Mouse (Mus musculus) forebrain, embryonic 11.5 days (tissue): ENCODE results near the gene Xlr5b. TPM values are rescaled to one million over a fixed set of nuclear protein-coding genes. Genes with fewer than 3 reads are reported as not detected.
"Not testable (repeated sequence)": the region's sequence is repeated elsewhere in the genome, so short reads cannot be mapped to it uniquely, and the experiment has no call there.

ENCODE experiments used
- ATAC-seq: fragments of 200-750 bp; cut with Nextera tagmentation; replicated peaks from 2 replicates; pipeline ENCODE4 v1.8.0; 2017; ENCODE audit warnings: moderate TSS enrichment; ENCODE audit not compliant: low FRiP score
- DNase-seq: peaks from one replicate; pipeline ENCODE4 v3.0.0-alpha.2; 2017; ENCODE audit warnings: low spot score
- H3K27ac ChIP-seq: fragments of 300-500 bp; sonication (generic); 2 replicates; pipeline ENCODE4 v1.5.1; 2014; ENCODE audit warnings: low read depth, low read length
- H3K27me3 ChIP-seq: fragments of 300-500 bp; sonication (generic); 2 replicates; pipeline ENCODE4 v1.6.1; 2014; ENCODE audit warnings: mild to moderate bottlenecking, low read length, mixed read lengths; ENCODE audit not compliant: control insufficient read depth, insufficient read depth
- H3K36me3 ChIP-seq: fragments of 300-500 bp; sonication (generic); 2 replicates; pipeline ENCODE4 v1.6.1; 2014; ENCODE audit warnings: mild to moderate bottlenecking, low read length, moderate library complexity, mixed read lengths; ENCODE audit not compliant: control insufficient read depth, insufficient read depth
- H3K4me1 ChIP-seq: fragments of 300-500 bp; sonication (generic); replicated peaks from 2 replicates; pipeline ENCODE4 v1.6.1; 2014; ENCODE audit warnings: low read length, mixed read lengths; ENCODE audit not compliant: control insufficient read depth, insufficient read depth
- H3K4me2 ChIP-seq: fragments of 300-500 bp; sonication (generic); 2 replicates; pipeline ENCODE4 v1.6.1; 2014; ENCODE audit warnings: low read depth, mild to moderate bottlenecking, low read length, moderate library complexity, mixed read lengths; ENCODE audit not compliant: severe bottlenecking
- H3K4me3 ChIP-seq: fragments of 300-500 bp; sonication (generic); 2 replicates; pipeline ENCODE4 v1.5.1; 2014; ENCODE audit warnings: low read depth, low read length
- H3K9ac ChIP-seq: fragments of 300-500 bp; sonication (generic); 2 replicates; pipeline ENCODE4 v1.6.1; 2014; ENCODE audit warnings: low read length
- H3K9me3 ChIP-seq: fragments of 300-500 bp; sonication (generic); 2 replicates; pipeline ENCODE4 v1.6.1; 2016; ENCODE audit warnings: low read length, mixed read lengths; ENCODE audit not compliant: control insufficient read depth
- WGBS: fragments of 180-500 bp; shearing (Covaris S2); extraction: QIAGEN DNeasy Blood & Tissue Kit; methylation state at CpG from one replicate; pipeline ENCODE4 v1.1.7; 2014; 5-methylcytosine and 5-hydroxymethylcytosine counted together
- polyA plus RNA-seq: library from polyadenylated mRNA; unstranded; fragments of >200 nt; fragmentation: Nextera tagmentation; extraction: Ambion mirVana; gene quantifications from 2 replicates; pipeline ENCODE4 v1.2.1, GENCODE M21; 2014

The Xlr5b gene
- polyA plus RNA-seq: not detected in 2 replicates

- H3K4me3 ChIP-seq, H3K9me3 ChIP-seq, H3K36me3 ChIP-seq, H3K4me1 ChIP-seq, DNase-seq, H3K27ac ChIP-seq, H3K4me2 ChIP-seq, ATAC-seq, H3K9ac ChIP-seq, H3K27me3 ChIP-seq: not testable (repeated sequence)
- no CpG with 5 or more reads among the region's 20 CpGs for WGBS
Observed at GRCm38 (mm10) chrX:73148496-73148895, at the start of gene Xlr5b. Xlr5b (plus strand) TSS chrX:73148796.

DNA sequence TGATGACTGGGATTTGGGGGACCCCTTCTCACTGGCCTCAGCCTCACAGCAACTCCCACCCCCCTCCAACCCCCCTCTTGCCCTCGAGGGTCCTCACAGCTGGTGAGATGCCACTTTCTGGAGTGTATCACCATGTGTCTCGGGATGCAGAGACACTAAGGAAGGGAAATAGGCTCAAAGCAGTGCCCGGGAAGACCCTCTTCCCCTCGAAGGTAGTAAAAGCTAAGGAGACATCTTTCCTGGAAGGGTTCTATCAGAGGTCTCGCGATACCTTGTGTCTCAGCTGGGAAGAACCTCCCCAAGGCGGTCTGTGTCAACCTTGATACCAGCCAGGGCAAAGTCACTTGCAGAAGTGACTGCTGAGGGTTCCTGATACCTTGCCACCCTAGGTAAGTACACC is 31.8 kb upstream of the Xlr5b start, which contains the start of gene Gm14685:
Gm14685 (plus strand) TSS at position 301 of the 400 bp plus-strand sequence.
- H3K4me1 ChIP-seq, ATAC-seq, H3K27ac ChIP-seq: not testable (repeated sequence)

GRCm38 (mm10) chrX:73122859-73123829 is 25.5 kb upstream of the Xlr5b start:
- H3K9ac ChIP-seq, DNase-seq, H3K27ac ChIP-seq, ATAC-seq, H3K4me3 ChIP-seq, H3K36me3 ChIP-seq, H3K27me3 ChIP-seq, H3K9me3 ChIP-seq, H3K4me2 ChIP-seq, H3K4me1 ChIP-seq: not testable (repeated sequence)
- no CpG with 5 or more reads among the region's 12 CpGs for WGBS

More for the DNA sequence above, 31.8 kb upstream of the Xlr5b start, which contains the start of gene Gm14685:
- H3K27me3 ChIP-seq, H3K4me3 ChIP-seq, H3K9me3 ChIP-seq, DNase-seq, H3K9ac ChIP-seq, H3K4me2 ChIP-seq, H3K36me3 ChIP-seq: not testable (repeated sequence)
- WGBS: no CpG with 5 or more reads among the region's 7 CpGs

DNA sequence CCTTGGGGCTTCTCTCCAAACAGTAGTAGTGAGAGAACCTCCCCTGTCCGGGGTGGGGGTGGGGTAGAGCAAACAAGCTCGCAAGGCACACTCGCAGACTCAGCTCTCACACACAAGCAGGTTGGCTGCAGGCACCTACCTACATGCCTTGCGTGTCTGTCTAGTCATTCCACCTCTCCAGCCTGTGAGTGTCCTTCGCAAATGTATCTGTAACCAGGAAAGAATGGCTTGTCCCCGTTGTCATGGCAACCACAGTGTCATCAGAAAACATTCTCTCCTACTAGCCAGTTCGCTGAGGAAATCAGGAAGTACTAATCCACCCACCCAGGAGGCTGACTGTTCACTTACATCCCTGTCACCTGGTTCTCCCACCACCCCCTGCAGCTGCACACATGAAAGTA is 5.4 kb upstream of the Xlr5b start:
- H3K27ac ChIP-seq, H3K9me3 ChIP-seq, H3K27me3 ChIP-seq, H3K4me1 ChIP-seq, H3K36me3 ChIP-seq, H3K9ac ChIP-seq, H3K4me2 ChIP-seq, ATAC-seq, H3K4me3 ChIP-seq, DNase-seq: not testable (repeated sequence)
- WGBS: no CpG with 5 or more reads among the region's 7 CpGs

DNA sequence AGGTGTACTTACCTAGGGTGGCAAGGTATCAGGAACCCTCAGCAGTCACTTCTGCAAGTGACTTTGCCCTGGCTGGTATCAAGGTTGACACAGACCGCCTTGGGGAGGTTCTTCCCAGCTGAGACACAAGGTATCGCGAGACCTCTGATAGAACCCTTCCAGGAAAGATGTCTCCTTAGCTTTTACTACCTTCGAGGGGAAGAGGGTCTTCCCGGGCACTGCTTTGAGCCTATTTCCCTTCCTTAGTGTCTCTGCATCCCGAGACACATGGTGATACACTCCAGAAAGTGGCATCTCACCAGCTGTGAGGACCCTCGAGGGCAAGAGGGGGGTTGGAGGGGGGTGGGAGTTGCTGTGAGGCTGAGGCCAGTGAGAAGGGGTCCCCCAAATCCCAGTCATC is 754 bp downstream of the Xlr5b start, which contains the start of gene DXBay18:
DXBay18 (minus strand) TSS at position 101 of the 400 bp plus-strand sequence.
- H3K36me3 ChIP-seq, H3K9me3 ChIP-seq, H3K4me1 ChIP-seq, ATAC-seq, H3K9ac ChIP-seq, H3K4me3 ChIP-seq, H3K4me2 ChIP-seq, H3K27ac ChIP-seq, H3K27me3 ChIP-seq, DNase-seq: not testable (repeated sequence)
- no CpG with 5 or more reads among the region's 7 CpGs for WGBS

GRCm38 (mm10) chrX:73176889-73177288 is 28.3 kb downstream of the Xlr5b start, which contains the start of gene Spin2d:
Spin2d (minus strand) TSS chrX:73176989.
- H3K9ac ChIP-seq, DNase-seq, H3K4me2 ChIP-seq, H3K27ac ChIP-seq, H3K27me3 ChIP-seq, H3K4me1 ChIP-seq, ATAC-seq, H3K9me3 ChIP-seq, H3K4me3 ChIP-seq, H3K36me3 ChIP-seq: not testable (repeated sequence)
- 85% methylated on average over 4 of the region's 15 CpGs for WGBS

GRCm38 (mm10) chrX:73191934-73192333 is 43.3 kb downstream of the Xlr5b start, which contains the start of gene Xlr3b:
Xlr3b (plus strand) TSS chrX:73192207.
- WGBS: 81% methylated on average over 10 of the region's 12 CpGs
- not testable (repeated sequence) for H3K27me3 ChIP-seq, H3K4me3 ChIP-seq, H3K4me1 ChIP-seq, H3K27ac ChIP-seq, H3K9ac ChIP-seq, H3K4me2 ChIP-seq, ATAC-seq, H3K36me3 ChIP-seq, H3K9me3 ChIP-seq, DNase-seq
